Mouse (Mus musculus): Measurements from ENCODE around the gene Ncoa1.

Gene Ncoa1

GRCm38 (mm10) chr12:4476832-4477671 lies at the start of gene Ncoa1:
Gene Ncoa1 (minus strand): TSS chr12:4477182.
- peak; percentile 69 to 73 for DNase-seq

- DNase-seq: no peak
These were observed 47.6 kb upstream of the Ncoa1 start for GRCm38 (mm10) chr12:4524546-4524945.

GRCm38 (mm10) chr12:4523688-4524298 lies 46.8 kb upstream of the Ncoa1 start:
- peak; percentile 15 to 16 for DNase-seq

GRCm38 (mm10) chr12:4523208-4523607 lies 46.2 kb upstream of the Ncoa1 start:
- DNase-seq: peak; percentile 34 to 43

GRCm38 (mm10) chr12:4518957-4519356 lies 42.0 kb upstream of the Ncoa1 start:
- DNase-seq: no peak

- DNase-seq: no peak
These were observed 32.6 kb upstream of the Ncoa1 start for GRCm38 (mm10) chr12:4509591-4510061.

GRCm38 (mm10) chr12:4508182-4508581 lies 31.2 kb upstream of the Ncoa1 start:
- DNase-seq: no peak

GRCm38 (mm10) chr12:4507461-4507860 lies 30.5 kb upstream of the Ncoa1 start:
- no peak for DNase-seq

GRCm38 (mm10) chr12:4506810-4507430 lies 29.9 kb upstream of the Ncoa1 start:
- no peak for DNase-seq

GRCm38 (mm10) chr12:4505298-4505697 lies 28.3 kb upstream of the Ncoa1 start:
- DNase-seq: no peak

GRCm38 (mm10) chr12:4503673-4504326 lies 26.8 kb upstream of the Ncoa1 start:
- no peak for DNase-seq

GRCm38 (mm10) chr12:4501916-4502315 lies 24.9 kb upstream of the Ncoa1 start:
- DNase-seq: no peak

- no peak for DNase-seq
These were observed 23.5 kb upstream of the Ncoa1 start for GRCm38 (mm10) chr12:4500516-4500915.

- DNase-seq: no peak
These were observed 22.7 kb upstream of the Ncoa1 start for GRCm38 (mm10) chr12:4499651-4500175.

GRCm38 (mm10) chr12:4488411-4488810 lies 11.4 kb upstream of the Ncoa1 start:
- peak; percentile 22 to 27 for DNase-seq

- DNase-seq: no peak
These were observed 6.4 kb upstream of the Ncoa1 start for GRCm38 (mm10) chr12:4483386-4483785.

- no peak for DNase-seq
These were observed 4.7 kb upstream of the Ncoa1 start for GRCm38 (mm10) chr12:4481687-4482086.

- DNase-seq: no peak
These were observed 3.3 kb upstream of the Ncoa1 start for GRCm38 (mm10) chr12:4480250-4480649.

GRCm38 (mm10) chr12:4479171-4479881 lies 2.3 kb upstream of the Ncoa1 start:
- no peak for DNase-seq

- no peak for DNase-seq
These were observed 1.2 kb upstream of the Ncoa1 start for GRCm38 (mm10) chr12:4477941-4478795.

- peak; percentile 44 to 53 for DNase-seq
These were observed 621 bp downstream of the Ncoa1 start for GRCm38 (mm10) chr12:4476291-4476831.

All from cerebellum, postnatal 36 days (tissue).